Mouse (Mus musculus) forebrain, embryonic 14.5 days (tissue): ENCODE measurements at regions not wholly inside any gene's neighbourhood (a gene's known extent, or its start where the extent isn't known, plus 50 kb on each side); places are given as distances from the start of the nearest gene placed in this dataset.

Source experiments
- ATAC-seq: fragments of 200-750 bp; cut with Nextera tagmentation; 2 replicates; pipeline ENCODE4 v1.8.0; 2017; ENCODE audit warnings: mild to moderate bottlenecking, moderate library complexity
- DNase-seq: peaks from one replicate; pipeline ENCODE4 v3.0.0-alpha.2; 2015; ENCODE audit warnings: low spot score
- H3K27ac ChIP-seq: fragments of 300-500 bp; sonication (generic); 2 replicates; pipeline ENCODE4 v1.5.1; 2014; ENCODE audit warnings: low read depth, mild to moderate bottlenecking, control low read depth, low read length, moderate library complexity
- H3K27me3 ChIP-seq: fragments of 300-500 bp; sonication (generic); replicated peaks from 2 replicates; pipeline ENCODE4 v1.6.1; 2014; ENCODE audit warnings: low read length, control low read depth, mixed read lengths; ENCODE audit not compliant: control insufficient read depth, insufficient read depth
- H3K36me3 ChIP-seq: fragments of 300-500 bp; sonication (generic); 2 replicates; pipeline ENCODE4 v1.6.1; 2014; ENCODE audit warnings: low read length, control low read depth; ENCODE audit not compliant: control insufficient read depth, insufficient read depth
- H3K4me1 ChIP-seq: fragments of 300-500 bp; sonication (generic); 2 replicates; pipeline ENCODE4 v1.6.1; 2014; ENCODE audit warnings: antibody characterized with exemption, low read length, control low read depth; ENCODE audit not compliant: control insufficient read depth, insufficient read depth
- H3K4me2 ChIP-seq: fragments of 300-500 bp; sonication (generic); 2 replicates; pipeline ENCODE4 v1.6.1; 2014; ENCODE audit warnings: mild to moderate bottlenecking, control low read depth, low read length
- H3K4me3 ChIP-seq: fragments of 300-500 bp; sonication (generic); 2 replicates; pipeline ENCODE4 v1.5.1; 2014; ENCODE audit warnings: low read depth, low read length, control low read depth
- H3K9ac ChIP-seq: fragments of 300-500 bp; sonication (generic); 2 replicates; pipeline ENCODE4 v1.6.1; 2014; ENCODE audit warnings: mild to moderate bottlenecking, low read length, control low read depth, moderate library complexity
- H3K9me3 ChIP-seq: fragments of 300-500 bp; sonication (generic); replicated peaks from 2 replicates; pipeline ENCODE4 v1.6.1; 2016; ENCODE audit warnings: low read length, control low read depth, mixed read lengths; ENCODE audit not compliant: control insufficient read depth
- WGBS: fragments of 180-500 bp; shearing (Covaris S2); extraction: QIAGEN DNeasy Blood & Tissue Kit; methylation state at CpG from one replicate; pipeline ENCODE4 v1.1.7; 2014; 5-methylcytosine and 5-hydroxymethylcytosine counted together

DNA sequence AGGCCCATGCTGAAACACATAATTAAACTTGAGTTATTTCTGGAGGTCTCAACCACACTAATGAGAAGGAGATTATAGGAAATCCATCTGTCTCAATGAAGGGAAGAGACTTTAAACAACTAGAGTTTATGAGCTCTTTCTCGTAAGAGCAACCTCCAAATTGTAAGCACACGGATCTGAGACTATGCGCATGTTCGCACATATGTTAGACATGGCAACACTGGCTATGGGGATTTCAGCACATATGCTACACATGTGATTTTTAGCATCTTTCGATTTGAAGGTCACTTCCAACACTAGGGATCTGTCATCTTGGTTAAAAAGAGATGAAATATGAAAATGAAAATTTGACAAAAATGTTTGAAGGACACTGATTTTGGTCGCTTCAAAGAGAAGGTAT is 105.5 kb upstream of the Spaca1 start:
- no peak overlapping the region for H3K4me2 ChIP-seq
- 77% methylated on average over 6 of the region's 6 CpGs for WGBS
- H3K9me3 ChIP-seq = no peaks in the 10 kb centered on the region
- no peak overlapping the region for H3K4me3 ChIP-seq
- no peaks in the 10 kb centered on the region for H3K27me3 ChIP-seq
- H3K9ac ChIP-seq = no peak overlapping the region
- peaks cover 2% of the 10 kb centered on the region; the same call in 1 of the 2 replicates for H3K4me1 ChIP-seq
- DNase-seq (no peak), ATAC-seq (no peak)
- H3K36me3 ChIP-seq = no peaks in the 10 kb centered on the region
- H3K27ac ChIP-seq = no peak overlapping the region

DNA sequence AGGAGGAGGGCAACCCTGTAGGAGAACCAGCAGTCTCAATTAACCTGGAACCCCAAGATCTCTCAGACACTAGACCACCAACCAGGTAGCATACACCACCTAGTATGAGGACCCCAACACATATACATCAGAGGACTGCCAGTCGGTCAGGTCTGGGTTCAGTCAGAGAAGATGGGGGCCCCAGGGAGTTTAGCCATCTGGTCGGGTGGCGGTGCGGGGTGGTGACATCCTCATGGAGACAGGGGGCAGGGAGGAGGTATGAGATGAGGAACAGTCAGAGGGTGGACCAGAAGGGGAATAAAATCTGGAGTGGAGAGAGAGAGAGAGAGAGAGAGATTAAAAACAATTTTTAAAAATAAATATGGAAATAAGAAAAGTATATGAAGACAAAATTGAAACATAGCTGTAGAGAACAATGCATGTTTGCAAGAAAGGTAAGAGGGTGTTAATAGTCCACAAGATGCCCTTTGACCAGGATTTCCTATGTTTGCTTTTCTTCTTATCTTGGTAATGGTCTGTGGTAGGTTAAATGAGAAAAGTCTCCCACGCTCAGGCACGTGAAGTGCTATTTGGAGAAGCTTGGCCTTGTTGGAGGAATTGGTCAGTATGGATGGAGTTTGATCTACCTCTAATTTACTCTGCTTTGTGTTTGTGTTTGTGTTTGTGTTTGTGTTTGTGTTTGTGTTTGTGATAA is 108.0 kb upstream of the Spaca1 start:
- Histone ChIP-seq H3K9me3 (no peaks in the 10 kb centered on the region), H3K4me3 (no peak overlapping the region), H3K9ac (no peak overlapping the region), H3K27me3 (no peaks in the 10 kb centered on the region), H3K4me1 (no peaks in the 10 kb centered on the region), H3K4me2 (no peak overlapping the region), H3K36me3 (no peaks in the 10 kb centered on the region), H3K27ac (no peak overlapping the region)
- DNase-seq (no peak), ATAC-seq (no peak)
- WGBS = 97% methylated on average over 6 of the region's 6 CpGs

- H3K27ac ChIP-seq = no peak overlapping the region
- ATAC-seq = peak; percentile 60; the same call in 1 of the 2 replicates
- 31% methylated on average over 4 of the region's 4 CpGs for WGBS
- no peaks in the 10 kb centered on the region for H3K4me1 ChIP-seq
- no peaks in the 10 kb centered on the region for H3K27me3 ChIP-seq
- H3K4me2 ChIP-seq = no peak overlapping the region
- H3K4me3 ChIP-seq = no peak overlapping the region
- H3K9ac ChIP-seq = no peak overlapping the region
- no peaks in the 10 kb centered on the region for H3K9me3 ChIP-seq
- no peaks in the 10 kb centered on the region for H3K36me3 ChIP-seq
- DNase-seq = peak; percentile 60
Observed at GRCm38 (mm10) chr4:34171265-34171862, 121.4 kb upstream of the Spaca1 start.

GRCm38 (mm10) chr4:34172000-34172399 is 122.0 kb upstream of the Spaca1 start:
- H3K4me3 ChIP-seq = no peak overlapping the region
- 83% methylated on average over 3 of the region's 3 CpGs for WGBS
- H3K9me3 ChIP-seq = no peaks in the 10 kb centered on the region
- H3K9ac ChIP-seq = no peak overlapping the region
- ATAC-seq (no peak), DNase-seq (no peak)
- H3K36me3 ChIP-seq = no peaks in the 10 kb centered on the region
- H3K4me1 ChIP-seq = no peaks in the 10 kb centered on the region
- no peak overlapping the region for H3K4me2 ChIP-seq
- H3K27me3 ChIP-seq = no peaks in the 10 kb centered on the region
- no peak overlapping the region for H3K27ac ChIP-seq

DNA sequence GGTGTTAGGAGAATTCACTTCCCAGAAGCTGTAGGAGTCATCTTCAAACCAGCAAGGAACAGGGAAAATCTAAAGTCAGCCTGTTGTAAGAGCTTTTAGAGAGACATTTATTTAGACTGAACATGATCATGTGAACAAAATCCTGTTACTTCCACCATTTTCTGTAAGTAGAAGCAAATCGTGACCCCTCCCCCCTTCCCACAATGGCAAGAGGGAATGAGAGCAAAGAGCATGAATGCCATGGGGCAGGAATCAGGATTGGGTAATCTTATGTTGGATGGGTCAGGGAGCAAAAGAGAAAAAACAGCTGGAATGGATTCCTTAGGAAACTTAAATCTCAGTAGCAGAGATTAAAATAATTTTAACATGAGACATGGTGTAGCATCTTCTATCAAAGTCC is 127.4 kb upstream of the Spaca1 start:
- Histone ChIP-seq H3K9me3 (no peaks in the 10 kb centered on the region), H3K4me2 (no peak overlapping the region), H3K4me3 (no peak overlapping the region), H3K27me3 (no peaks in the 10 kb centered on the region), H3K36me3 (no peaks in the 10 kb centered on the region), H3K27ac (no peak overlapping the region), H3K4me1 (no peaks in the 10 kb centered on the region; the same call in 1 of the 2 replicates), H3K9ac (no peak overlapping the region)
- no peak for ATAC-seq
- WGBS = 90% methylated on average over 1 of the region's 1 CpGs
- DNase-seq = no peak

- no peaks in the 10 kb centered on the region for H3K27me3 ChIP-seq
- H3K4me1 ChIP-seq = no peaks in the 10 kb centered on the region
- WGBS = 90% methylated on average over 5 of the region's 5 CpGs
- no peak for DNase-seq
- no peaks in the 10 kb centered on the region for H3K36me3 ChIP-seq
- no peak overlapping the region for H3K27ac ChIP-seq
- H3K9me3 ChIP-seq = no peaks in the 10 kb centered on the region
- no peak overlapping the region for H3K4me2 ChIP-seq
- no peak for ATAC-seq
- no peak overlapping the region for H3K9ac ChIP-seq
- no peak overlapping the region for H3K4me3 ChIP-seq
Observed at GRCm38 (mm10) chr4:34186522-34186921, 136.5 kb upstream of the Spaca1 start.

DNA sequence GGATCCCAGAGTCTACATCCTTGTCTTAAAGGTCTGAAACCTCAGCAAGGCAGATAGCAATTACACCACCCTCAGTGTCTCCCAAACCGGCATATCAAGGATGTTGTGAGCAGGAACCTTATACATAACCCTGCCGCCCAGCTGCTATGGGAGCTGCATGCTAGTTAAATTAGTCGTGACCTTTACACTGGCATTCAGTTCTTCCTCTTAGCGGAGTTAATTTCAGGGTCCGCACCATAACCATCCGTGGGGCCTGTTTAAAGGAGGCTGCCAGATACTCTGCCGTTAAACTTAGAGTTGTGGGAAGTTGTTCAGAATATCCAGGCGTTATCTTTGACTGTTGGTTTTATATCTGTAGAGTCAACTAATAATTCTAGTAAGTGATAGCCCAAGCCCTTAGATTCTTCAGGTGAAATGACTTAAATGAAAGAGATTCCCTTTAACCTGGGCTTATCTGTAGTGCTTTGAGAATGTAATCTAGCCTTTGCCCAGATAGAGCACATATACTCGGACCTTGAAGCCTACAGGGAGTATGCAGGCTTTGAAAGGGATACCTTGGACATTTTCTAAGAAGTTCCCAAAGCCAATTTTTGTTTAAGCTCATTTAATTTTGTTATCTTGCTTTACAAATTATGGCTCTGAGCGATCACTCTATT is 153.3 kb upstream of the Spaca1 start:
- 91% methylated on average over 10 of the region's 10 CpGs for whole genome bisulfite sequencing
- Histone ChIP-seq H3K9ac (no peak overlapping the region), H3K9me3 (no peaks in the 10 kb centered on the region)

DNA sequence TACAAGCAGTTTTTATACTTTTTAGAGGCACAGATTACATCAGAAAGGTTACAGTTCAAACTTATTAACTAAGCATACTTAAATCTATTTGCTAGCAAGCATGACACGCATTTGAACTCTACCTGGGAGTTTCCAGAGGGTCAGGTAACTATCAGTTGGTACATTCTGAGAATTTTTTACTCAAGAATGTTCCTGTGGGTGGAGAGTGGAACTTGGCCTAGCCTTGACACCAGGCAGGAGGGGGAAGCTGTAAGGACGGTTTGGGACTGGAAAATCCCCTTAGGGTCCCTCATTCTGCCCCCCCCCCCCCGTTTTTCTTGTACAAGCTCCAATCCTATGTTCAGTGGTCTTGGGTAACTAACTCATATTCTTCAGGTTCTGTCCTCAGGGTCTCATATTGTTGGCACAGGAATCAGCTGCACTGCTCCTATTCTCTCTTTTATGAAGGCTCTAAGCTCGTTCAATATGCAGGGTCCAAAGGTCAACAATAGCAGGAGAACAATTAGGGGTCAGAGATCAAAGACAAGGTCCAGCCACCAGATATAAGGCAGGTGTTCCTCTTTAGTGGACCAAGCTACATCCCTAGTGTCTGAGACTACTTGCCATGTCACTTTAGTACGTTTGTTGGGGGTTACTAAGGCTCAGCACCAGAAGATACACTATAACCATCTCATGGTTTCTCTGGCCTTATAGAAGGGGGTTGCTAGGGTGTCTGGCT is 159.3 kb upstream of the Spaca1 start:
- H3K9ac ChIP-seq = no peak overlapping the region
- no peaks in the 10 kb centered on the region for H3K9me3 ChIP-seq
- ATAC-seq (no peak), DNase-seq (no peak)
- no peaks in the 10 kb centered on the region for H3K27me3 ChIP-seq
- H3K27ac ChIP-seq = no peak overlapping the region
- H3K4me1 ChIP-seq = no peaks in the 10 kb centered on the region
- 70% methylated on average over 5 of the region's 5 CpGs for WGBS
- no peak overlapping the region for H3K4me2 ChIP-seq
- H3K36me3 ChIP-seq = no peaks in the 10 kb centered on the region
- H3K4me3 ChIP-seq = no peak overlapping the region

More for the DNA sequence above, 153.3 kb upstream of the Spaca1 start:
- Histone ChIP-seq H3K4me1 (no peaks in the 10 kb centered on the region), H3K4me3 (no peak overlapping the region), H3K4me2 (no peak overlapping the region), H3K36me3 (no peaks in the 10 kb centered on the region), H3K27me3 (no peaks in the 10 kb centered on the region), H3K27ac (no peak overlapping the region)
- no peak for DNase-seq
- no peak for ATAC-seq
